Mouse (Mus musculus): Measurements from ENCODE around the gene Pon2. TPM values are rescaled to one million over a fixed set of nuclear protein-coding genes. Genes with fewer than 3 reads are reported as not detected.
"Not testable (repeated sequence)": the region's sequence is repeated elsewhere in the genome, so short reads cannot be mapped to it uniquely, and the experiment has no call there.

Pon2 gene
- total RNA-seq (2014; fragmentation: Nextera tagmentation): 94.6 and 95.6 TPM in 2 replicates
- 54.5 and 58.7 TPM in 2 replicates for total RNA-seq (2017)
- polyA plus RNA-seq (2012): 31.9 and 36.5 TPM in 2 replicates

- H3K4me1 ChIP-seq (ENCODE audit: insufficient read depth, low read depth, low read length): peaks cover 61% of the 10 kb centered on the region
- ATAC-seq (ENCODE audit: extremely low read depth, insufficient number of reproducible peaks, low FRiP score, poor library complexity, severe bottlenecking): peak; percentile 45
- H3K36me3 ChIP-seq (replicated peaks): peaks cover 30% of the 10 kb centered on the region
- DNase-seq (ENCODE audit: low spot score): peak; percentile 69
- H3K27me3 ChIP-seq (ENCODE audit: insufficient read depth, low read length): no peaks in the 10 kb centered on the region
- H3K4me3 ChIP-seq (ENCODE audit: low read depth, low read length): peak within 1 kb of the TSS; percentile 78
- TF ChIP-seq GATA1 (IDR thresholded peaks at IDR 0.05; ENCODE audit: borderline replicate concordance, low read length): no peak
- no peak for TF ChIP-seq TAL1 (conservative IDR thresholded peaks at IDR 0.05; ENCODE audit: low read depth, low read length)
- TF ChIP-seq POLR2AphosphoS5 (IDR thresholded peaks at IDR 0.05; ENCODE audit: insufficient replicate concordance, low read depth, low read length): no peak
- TF ChIP-seq GATA2 (IDR thresholded peaks at IDR 0.05; ENCODE audit: borderline replicate concordance, low read depth, low read length): no peak
- TF ChIP-seq CTCF (IDR thresholded peaks at IDR 0.05; ENCODE audit: low read depth, low read length): no peak
- no peaks in the 10 kb centered on the region for H3K9me3 ChIP-seq (replicated peaks)
Observed at GRCm38 (mm10) chr6:5298092-5298554, at the start of gene Pon2. TSS of gene Pon2 (minus strand) at chr6:5298455.

- DNase-seq (ENCODE audit: low spot score): no peak
Observed at GRCm38 (mm10) chr6:5344255-5344654, 46.0 kb upstream of the Pon2 start.

GRCm38 (mm10) chr6:5339283-5339682 lies 41.0 kb upstream of the Pon2 start:
- not testable (repeated sequence) for H3K4me1 ChIP-seq (ENCODE audit: insufficient read depth, low read depth, low read length); ATAC-seq (ENCODE audit: extremely low read depth, insufficient number of reproducible peaks, low FRiP score, poor library complexity, severe bottlenecking); H3K9me3 ChIP-seq (replicated peaks); H3K36me3 ChIP-seq (replicated peaks); H3K27me3 ChIP-seq (ENCODE audit: insufficient read depth, low read length); DNase-seq (ENCODE audit: low spot score); H3K4me3 ChIP-seq (ENCODE audit: low read depth, low read length)

More at GRCm38 (mm10) chr6:5344255-5344654, 46.0 kb upstream of the Pon2 start:
- peaks cover 12% of the 10 kb centered on the region for H3K4me1 ChIP-seq (ENCODE audit: insufficient read depth, low read depth, low read length)
- no peaks in the 10 kb centered on the region for H3K9me3 ChIP-seq (replicated peaks)
- ATAC-seq (ENCODE audit: extremely low read depth, insufficient number of reproducible peaks, low FRiP score, poor library complexity, severe bottlenecking): no peak
- no peak overlapping the region for H3K4me3 ChIP-seq (ENCODE audit: low read depth, low read length)
- TF ChIP-seq CTCF (IDR thresholded peaks at IDR 0.05; ENCODE audit: low read depth, low read length) (no peak), GATA2 (IDR thresholded peaks at IDR 0.05; ENCODE audit: borderline replicate concordance, low read depth, low read length) (no peak), POLR2AphosphoS5 (IDR thresholded peaks at IDR 0.05; ENCODE audit: insufficient replicate concordance, low read depth, low read length) (no peak), TAL1 (conservative IDR thresholded peaks at IDR 0.05; ENCODE audit: low read depth, low read length) (no peak), GATA1 (IDR thresholded peaks at IDR 0.05; ENCODE audit: borderline replicate concordance, low read length) (no peak)
- H3K27me3 ChIP-seq (ENCODE audit: insufficient read depth, low read length): no peaks in the 10 kb centered on the region; the same call in 1 of the 2 replicates
- H3K36me3 ChIP-seq (replicated peaks): no peaks in the 10 kb centered on the region

DNA sequence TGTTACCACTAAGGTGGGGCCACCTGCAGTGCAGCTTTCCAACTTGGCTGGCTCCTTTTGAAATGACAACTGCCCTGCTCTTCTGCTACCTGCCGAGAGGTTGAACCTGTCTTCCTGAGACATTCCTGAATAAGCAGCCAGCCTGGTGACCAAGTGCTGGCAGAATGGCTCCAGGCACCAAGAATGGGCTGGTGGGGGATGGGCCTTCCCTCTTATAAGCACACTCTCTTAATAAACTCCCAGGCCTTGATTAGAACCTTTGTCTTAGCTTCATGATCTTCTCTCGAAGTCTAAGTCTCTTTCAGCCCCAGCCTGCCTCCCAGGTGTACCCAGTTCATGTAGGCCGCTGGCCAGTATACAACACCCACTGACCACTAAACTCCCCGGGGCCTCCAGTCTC lies 40.5 kb upstream of the Pon2 start:
- ATAC-seq (ENCODE audit: extremely low read depth, insufficient number of reproducible peaks, low FRiP score, poor library complexity, severe bottlenecking); H3K36me3 ChIP-seq (replicated peaks); H3K9me3 ChIP-seq (replicated peaks); H3K4me3 ChIP-seq (ENCODE audit: low read depth, low read length); H3K4me1 ChIP-seq (ENCODE audit: insufficient read depth, low read depth, low read length); DNase-seq (ENCODE audit: low spot score); H3K27me3 ChIP-seq (ENCODE audit: insufficient read depth, low read length): not testable (repeated sequence)

DNA sequence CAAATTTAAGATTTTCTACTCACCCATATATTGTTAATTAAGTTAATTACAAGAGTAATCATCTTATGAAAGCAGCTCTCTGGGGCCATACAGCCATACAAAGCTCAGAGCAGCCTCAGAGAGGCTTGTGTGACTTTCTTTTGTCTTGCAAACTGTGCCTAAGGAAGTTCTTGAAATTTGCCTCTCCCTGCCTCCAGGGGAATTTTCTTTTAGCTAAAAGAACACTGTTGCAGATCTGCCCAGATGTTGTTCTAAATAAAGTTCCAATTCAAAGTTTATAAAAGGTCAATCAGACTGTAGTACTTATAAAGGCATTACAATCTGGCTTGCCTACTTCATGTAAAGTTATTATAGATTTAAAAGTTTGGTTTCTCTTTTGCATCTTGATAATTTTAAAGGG lies 37.8 kb upstream of the Pon2 start:
- not testable (repeated sequence) for H3K27me3 ChIP-seq (ENCODE audit: insufficient read depth, low read length); H3K4me1 ChIP-seq (ENCODE audit: insufficient read depth, low read depth, low read length); DNase-seq (ENCODE audit: low spot score); H3K4me3 ChIP-seq (ENCODE audit: low read depth, low read length); H3K36me3 ChIP-seq (replicated peaks); H3K9me3 ChIP-seq (replicated peaks); ATAC-seq (ENCODE audit: extremely low read depth, insufficient number of reproducible peaks, low FRiP score, poor library complexity, severe bottlenecking)

GRCm38 (mm10) chr6:5334021-5334420 lies 35.8 kb upstream of the Pon2 start:
- peaks cover 6% of the 10 kb centered on the region; the same call in 1 of the 2 replicates for H3K4me1 ChIP-seq (ENCODE audit: insufficient read depth, low read depth, low read length)
- H3K36me3 ChIP-seq (replicated peaks): no peaks in the 10 kb centered on the region
- H3K4me3 ChIP-seq (ENCODE audit: low read depth, low read length): no peak overlapping the region
- H3K9me3 ChIP-seq (replicated peaks): no peaks in the 10 kb centered on the region
- DNase-seq (ENCODE audit: low spot score) (no peak), ATAC-seq (ENCODE audit: extremely low read depth, insufficient number of reproducible peaks, low FRiP score, poor library complexity, severe bottlenecking) (no peak)
- TF ChIP-seq TAL1 (conservative IDR thresholded peaks at IDR 0.05; ENCODE audit: low read depth, low read length): no peak
- no peak for TF ChIP-seq CTCF (IDR thresholded peaks at IDR 0.05; ENCODE audit: low read depth, low read length)
- TF ChIP-seq POLR2AphosphoS5 (IDR thresholded peaks at IDR 0.05; ENCODE audit: insufficient replicate concordance, low read depth, low read length): no peak
- no peak for TF ChIP-seq GATA2 (IDR thresholded peaks at IDR 0.05; ENCODE audit: borderline replicate concordance, low read depth, low read length)
- no peak for TF ChIP-seq GATA1 (IDR thresholded peaks at IDR 0.05; ENCODE audit: borderline replicate concordance, low read length)
- no peaks in the 10 kb centered on the region for H3K27me3 ChIP-seq (ENCODE audit: insufficient read depth, low read length)

DNA sequence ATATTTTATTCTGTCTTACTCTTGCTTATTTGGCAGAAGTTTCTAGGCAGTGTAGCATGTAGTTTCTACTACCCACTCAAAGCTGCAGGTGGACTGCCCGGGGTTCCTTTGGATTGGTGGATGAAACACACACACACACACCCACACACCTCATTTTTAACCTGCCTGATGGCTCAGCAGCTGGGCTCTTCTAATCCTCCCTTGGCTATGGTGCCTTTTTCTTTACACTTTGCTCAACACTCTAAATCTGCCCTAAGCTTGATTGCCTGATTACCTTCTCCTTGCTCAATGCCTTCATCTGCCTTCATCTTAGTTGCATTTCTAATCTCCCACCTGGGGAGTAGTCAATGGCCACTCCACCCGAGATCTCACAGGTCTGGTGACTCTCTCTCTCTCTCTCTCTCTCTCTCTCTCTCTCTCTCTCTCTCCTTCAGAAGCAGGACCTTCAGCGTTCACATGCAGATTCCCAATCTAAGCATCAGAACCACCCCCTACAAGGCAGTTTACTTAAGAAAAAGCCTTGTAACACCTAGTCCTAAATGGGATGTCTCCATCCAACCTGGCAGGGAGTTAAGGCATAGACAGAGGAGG lies 34.4 kb upstream of the Pon2 start:
- no peak overlapping the region for H3K4me3 ChIP-seq (ENCODE audit: low read depth, low read length)
- no peaks in the 10 kb centered on the region for H3K36me3 ChIP-seq (replicated peaks)
- no peaks in the 10 kb centered on the region for H3K27me3 ChIP-seq (ENCODE audit: insufficient read depth, low read length)
- DNase-seq (ENCODE audit: low spot score): no peak
- ATAC-seq (ENCODE audit: extremely low read depth, insufficient number of reproducible peaks, low FRiP score, poor library complexity, severe bottlenecking): no peak
- peaks cover 6% of the 10 kb centered on the region; the same call in 1 of the 2 replicates for H3K4me1 ChIP-seq (ENCODE audit: insufficient read depth, low read depth, low read length)
- no peaks in the 10 kb centered on the region for H3K9me3 ChIP-seq (replicated peaks)
- no peak for TF ChIP-seq CTCF (IDR thresholded peaks at IDR 0.05; ENCODE audit: low read depth, low read length)
- no peak for TF ChIP-seq POLR2AphosphoS5 (IDR thresholded peaks at IDR 0.05; ENCODE audit: insufficient replicate concordance, low read depth, low read length)
- no peak for TF ChIP-seq TAL1 (conservative IDR thresholded peaks at IDR 0.05; ENCODE audit: low read depth, low read length)

Data from G1E (cell line).